Mouse (Mus musculus): ENCODE measurements around the gene Actr2. TPM values are rescaled to one million over a fixed set of nuclear protein-coding genes. Genes with fewer than 3 reads are reported as not detected.

Actr2 gene
- polyA plus RNA-seq, 1 experiment = 59.5 TPM

DNA sequence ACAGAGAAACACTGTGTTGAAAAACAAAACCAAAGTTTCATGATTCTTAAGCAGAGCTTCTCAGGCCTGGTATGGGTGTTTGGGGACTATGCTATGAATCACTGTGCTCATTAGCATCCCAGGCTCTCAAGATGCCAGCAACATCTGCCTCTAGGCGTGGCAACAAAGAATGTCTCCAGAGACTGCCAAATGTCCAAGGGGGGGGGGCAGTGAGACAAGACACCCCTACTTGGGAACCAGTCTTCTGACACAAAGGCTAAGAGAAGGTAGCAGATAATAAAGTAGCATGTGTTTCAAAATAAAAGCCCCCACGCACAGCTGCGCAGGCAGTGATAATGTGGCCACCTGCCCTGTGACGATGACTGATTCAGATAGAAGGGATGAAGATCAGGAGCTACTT lies 69.5 kb downstream of the Actr2 start:
- no peaks in the 10 kb centered on the region for H3K27me3 ChIP-seq (ENCODE audit: control insufficient read depth, insufficient read depth, insufficient read length)
- H3ac ChIP-seq (ENCODE audit: control insufficient read depth, insufficient read length, low read depth) = no peak overlapping the region
- no peaks in the 10 kb centered on the region for H3K36me3 ChIP-seq (ENCODE audit: control insufficient read depth, insufficient read depth)
- no peaks in the 10 kb centered on the region for H3K79me3 ChIP-seq (ENCODE audit: low read depth)
- H3K4me3 ChIP-seq (ENCODE audit: insufficient read depth, poor library complexity, severe bottlenecking) = no peak overlapping the region
- no peaks in the 10 kb centered on the region for H3K79me2 ChIP-seq (ENCODE audit: control insufficient read depth, insufficient read depth)
- TF ChIP-seq CTCF (IDR thresholded peaks at IDR 0.05; ENCODE audit: control insufficient read depth, insufficient read depth, insufficient read length) = no peak
- TF ChIP-seq MYOD1 (IDR thresholded peaks at IDR 0.05; ENCODE audit: control insufficient read depth, insufficient read length, low read depth) = no peak
- TF ChIP-seq MYOG (IDR thresholded peaks at IDR 0.05; ENCODE audit: control insufficient read depth, extremely low read depth, insufficient read length) = no peak
- no peak for TF ChIP-seq CEBPB (IDR thresholded peaks at IDR 0.05; ENCODE audit: low read depth)

DNA sequence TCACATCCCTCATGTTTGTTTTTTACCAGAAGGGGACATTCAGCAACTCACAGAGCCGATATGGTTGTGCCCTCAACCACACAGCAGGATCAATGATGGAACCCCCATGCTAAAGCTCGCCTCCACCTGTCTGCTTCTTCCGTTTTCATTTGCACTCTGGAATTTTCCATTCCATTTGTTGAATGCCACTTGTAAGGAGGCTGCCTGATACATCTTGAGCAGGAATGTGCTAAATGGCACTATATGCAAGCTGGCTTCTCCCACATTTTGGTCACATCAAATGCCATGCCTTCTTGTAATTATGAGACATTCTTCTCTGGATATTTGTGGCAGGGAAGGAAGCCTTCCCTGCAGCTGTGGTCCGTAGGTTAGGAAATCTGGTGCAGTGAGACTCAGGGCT lies 70.6 kb downstream of the Actr2 start:
- H3K79me3 ChIP-seq (ENCODE audit: low read depth) = no peaks in the 10 kb centered on the region
- TF ChIP-seq USF1 (IDR thresholded peaks at IDR 0.05; ENCODE audit: low read depth) (no peak), FOSL1 (IDR thresholded peaks at IDR 0.05; ENCODE audit: insufficient read depth, low read length, poor library complexity, severe bottlenecking) (no peak), CEBPB (IDR thresholded peaks at IDR 0.05; ENCODE audit: low read depth) (no peak), MYOG (IDR thresholded peaks at IDR 0.05; ENCODE audit: control insufficient read depth, extremely low read depth, insufficient read length) (no peak), MYOD1 (IDR thresholded peaks at IDR 0.05; ENCODE audit: control insufficient read depth, insufficient read length, low read depth) (no peak), MAX (IDR thresholded peaks at IDR 0.05) (no peak), CTCF (IDR thresholded peaks at IDR 0.05; ENCODE audit: control insufficient read depth, insufficient read depth, insufficient read length) (no peak)
- no peak overlapping the region for H3K4me3 ChIP-seq (ENCODE audit: insufficient read depth, poor library complexity, severe bottlenecking)
- H3K79me2 ChIP-seq (ENCODE audit: control insufficient read depth, insufficient read depth) = no peaks in the 10 kb centered on the region
- no peaks in the 10 kb centered on the region for H3K36me3 ChIP-seq (ENCODE audit: control insufficient read depth, insufficient read depth)
- no peaks in the 10 kb centered on the region for H3K27me3 ChIP-seq (ENCODE audit: control insufficient read depth, insufficient read depth, insufficient read length)
- H3ac ChIP-seq (ENCODE audit: control insufficient read depth, insufficient read length, low read depth) = no peak overlapping the region

DNA sequence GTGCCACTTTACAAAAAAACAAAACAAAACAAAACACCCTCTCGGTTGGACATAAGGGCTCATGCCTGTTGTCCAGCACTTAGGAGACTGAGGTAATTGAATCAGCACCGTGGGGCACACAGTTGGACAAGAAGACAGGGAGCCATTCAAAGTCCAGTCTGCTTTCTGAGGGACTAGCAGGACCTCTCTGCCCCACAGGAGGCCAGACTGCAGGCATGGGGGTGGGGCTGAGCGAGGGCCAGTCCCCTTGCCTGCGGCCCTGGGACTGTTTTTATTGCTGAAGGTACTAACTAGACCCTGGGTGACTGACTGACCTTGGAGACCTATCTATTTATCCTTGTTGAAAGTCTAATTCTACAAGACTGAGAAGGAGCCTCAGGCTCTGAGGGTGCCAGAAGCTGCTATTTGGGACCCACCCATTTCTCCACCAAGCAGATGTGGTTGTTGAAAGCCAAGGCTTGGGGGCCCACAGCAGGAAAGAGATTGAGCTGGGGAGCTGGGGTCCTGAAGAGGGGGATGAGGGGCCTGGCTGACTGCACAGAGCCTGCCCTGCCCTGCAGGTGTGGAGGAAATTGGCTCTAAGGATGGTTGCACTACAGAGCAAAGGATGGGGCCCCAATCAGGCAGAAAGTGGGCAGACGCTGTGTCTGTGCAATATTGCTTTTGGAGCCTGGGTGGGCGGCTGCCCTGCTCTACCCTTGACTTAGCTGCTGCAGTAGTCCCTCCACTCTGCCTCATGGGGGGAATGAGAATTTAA lies 71.4 kb downstream of the Actr2 start:
- H3K36me3 ChIP-seq (ENCODE audit: control insufficient read depth, insufficient read depth) = no peaks in the 10 kb centered on the region
- H3K79me3 ChIP-seq (ENCODE audit: low read depth) = no peaks in the 10 kb centered on the region
- no peak overlapping the region for H3ac ChIP-seq (ENCODE audit: control insufficient read depth, insufficient read length, low read depth)
- no peaks in the 10 kb centered on the region for H3K79me2 ChIP-seq (ENCODE audit: control insufficient read depth, insufficient read depth)
- TF ChIP-seq MAX (IDR thresholded peaks at IDR 0.05) (no peak), MYOD1 (IDR thresholded peaks at IDR 0.05; ENCODE audit: control insufficient read depth, insufficient read length, low read depth) (no peak), CEBPB (IDR thresholded peaks at IDR 0.05; ENCODE audit: low read depth) (no peak), MYOG (IDR thresholded peaks at IDR 0.05; ENCODE audit: control insufficient read depth, extremely low read depth, insufficient read length) (no peak), FOSL1 (IDR thresholded peaks at IDR 0.05; ENCODE audit: insufficient read depth, low read length, poor library complexity, severe bottlenecking) (no peak), USF1 (IDR thresholded peaks at IDR 0.05; ENCODE audit: low read depth) (no peak), CTCF (IDR thresholded peaks at IDR 0.05; ENCODE audit: control insufficient read depth, insufficient read depth, insufficient read length) (no peak)
- no peak overlapping the region for H3K4me3 ChIP-seq (ENCODE audit: insufficient read depth, poor library complexity, severe bottlenecking)
- H3K27me3 ChIP-seq (ENCODE audit: control insufficient read depth, insufficient read depth, insufficient read length) = no peaks in the 10 kb centered on the region

DNA sequence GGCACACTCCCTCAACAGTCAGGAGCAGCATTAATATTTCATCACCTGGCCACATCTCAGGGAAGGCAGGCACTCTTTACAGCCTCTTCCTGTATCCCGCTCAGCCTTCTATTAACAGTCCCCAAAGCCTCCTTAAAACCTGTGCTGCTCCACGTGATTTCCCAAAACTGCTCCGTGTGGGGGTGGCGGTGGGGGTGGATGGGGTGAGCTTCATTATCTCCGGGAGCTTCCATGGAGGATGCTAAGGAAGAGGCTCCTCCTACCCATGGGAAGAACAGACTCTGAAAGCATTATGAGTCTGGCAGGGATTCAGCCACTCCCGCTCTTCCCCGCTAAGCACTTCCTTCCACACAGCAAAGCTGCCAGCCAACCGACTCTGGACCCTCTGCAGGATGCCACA lies 74.0 kb downstream of the Actr2 start:
- no peak overlapping the region for H3K4me3 ChIP-seq (ENCODE audit: insufficient read depth, poor library complexity, severe bottlenecking)
- no peaks in the 10 kb centered on the region for H3K36me3 ChIP-seq (ENCODE audit: control insufficient read depth, insufficient read depth)
- no peak overlapping the region for H3ac ChIP-seq (ENCODE audit: control insufficient read depth, insufficient read length, low read depth)
- no peak for TF ChIP-seq MYOD1 (IDR thresholded peaks at IDR 0.05; ENCODE audit: control insufficient read depth, insufficient read length, low read depth)
- no peak for TF ChIP-seq MAX (IDR thresholded peaks at IDR 0.05)
- TF ChIP-seq CTCF (IDR thresholded peaks at IDR 0.05; ENCODE audit: control insufficient read depth, insufficient read depth, insufficient read length) = no peak
- no peak for TF ChIP-seq USF1 (IDR thresholded peaks at IDR 0.05; ENCODE audit: low read depth)
- TF ChIP-seq MYOG (IDR thresholded peaks at IDR 0.05; ENCODE audit: control insufficient read depth, extremely low read depth, insufficient read length) = no peak
- H3K79me2 ChIP-seq (ENCODE audit: control insufficient read depth, insufficient read depth) = no peaks in the 10 kb centered on the region
- no peaks in the 10 kb centered on the region for H3K27me3 ChIP-seq (ENCODE audit: control insufficient read depth, insufficient read depth, insufficient read length)
- H3K79me3 ChIP-seq (ENCODE audit: low read depth) = no peaks in the 10 kb centered on the region

DNA sequence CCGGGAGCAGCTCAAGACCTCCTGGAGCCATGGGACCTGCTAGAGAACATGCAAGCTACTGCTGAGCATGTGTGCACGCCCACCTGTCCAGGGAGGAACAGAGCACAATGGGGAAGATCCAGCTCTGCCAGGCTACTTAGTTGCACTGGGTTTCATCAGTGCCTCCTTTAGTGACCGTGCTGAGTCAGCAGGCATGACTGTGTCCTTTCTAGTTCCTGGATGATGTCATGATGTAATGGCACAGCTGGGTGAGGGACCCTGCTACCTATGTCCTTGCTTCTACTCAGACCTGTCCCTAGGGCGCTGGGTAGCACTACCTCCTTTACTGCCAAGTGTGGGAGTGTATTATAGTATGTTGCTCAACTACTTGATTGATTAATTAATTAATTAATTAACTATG lies 75.0 kb downstream of the Actr2 start:
- TF ChIP-seq MYOD1 (IDR thresholded peaks at IDR 0.05; ENCODE audit: control insufficient read depth, insufficient read length, low read depth) (no peak), CTCF (IDR thresholded peaks at IDR 0.05; ENCODE audit: control insufficient read depth, insufficient read depth, insufficient read length) (no peak), FOSL1 (IDR thresholded peaks at IDR 0.05; ENCODE audit: insufficient read depth, low read length, poor library complexity, severe bottlenecking) (no peak), USF1 (IDR thresholded peaks at IDR 0.05; ENCODE audit: low read depth) (no peak), CEBPB (IDR thresholded peaks at IDR 0.05; ENCODE audit: low read depth) (no peak), MYOG (IDR thresholded peaks at IDR 0.05; ENCODE audit: control insufficient read depth, extremely low read depth, insufficient read length) (no peak), MAX (IDR thresholded peaks at IDR 0.05) (no peak)
- Histone ChIP-seq H3K4me3 (ENCODE audit: insufficient read depth, poor library complexity, severe bottlenecking) (no peak overlapping the region), H3K27me3 (ENCODE audit: control insufficient read depth, insufficient read depth, insufficient read length) (no peaks in the 10 kb centered on the region), H3K36me3 (ENCODE audit: control insufficient read depth, insufficient read depth) (no peaks in the 10 kb centered on the region), H3K79me3 (ENCODE audit: low read depth) (no peaks in the 10 kb centered on the region), H3K79me2 (ENCODE audit: control insufficient read depth, insufficient read depth) (no peaks in the 10 kb centered on the region), H3ac (ENCODE audit: control insufficient read depth, insufficient read length, low read depth) (no peak overlapping the region)

DNA sequence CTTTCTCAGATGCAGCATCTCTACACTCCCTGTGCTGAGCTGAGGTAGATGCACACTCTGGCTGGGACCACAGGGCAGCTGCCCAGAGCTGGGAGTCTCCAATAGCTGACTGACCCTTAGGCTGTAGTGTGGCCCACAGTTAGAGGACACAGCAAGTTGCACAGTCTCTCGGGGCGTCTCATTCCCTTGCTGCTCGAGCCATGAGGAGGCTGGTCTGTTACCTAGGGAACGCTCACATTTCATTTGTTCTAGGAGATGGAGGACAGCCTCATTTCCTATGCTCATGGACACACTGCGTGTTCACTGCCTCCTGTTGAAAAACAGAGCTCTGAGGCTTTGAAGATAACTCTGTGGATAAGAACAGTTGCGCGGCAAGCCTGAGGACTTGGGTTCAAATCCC lies 76.7 kb downstream of the Actr2 start:
- H3K79me3 ChIP-seq (ENCODE audit: low read depth) = no peaks in the 10 kb centered on the region
- no peak overlapping the region for H3K4me3 ChIP-seq (ENCODE audit: insufficient read depth, poor library complexity, severe bottlenecking)
- H3ac ChIP-seq (ENCODE audit: control insufficient read depth, insufficient read length, low read depth) = no peak overlapping the region
- no peaks in the 10 kb centered on the region for H3K27me3 ChIP-seq (ENCODE audit: control insufficient read depth, insufficient read depth, insufficient read length)
- H3K79me2 ChIP-seq (ENCODE audit: control insufficient read depth, insufficient read depth) = no peaks in the 10 kb centered on the region
- H3K36me3 ChIP-seq (ENCODE audit: control insufficient read depth, insufficient read depth) = no peaks in the 10 kb centered on the region
- no peak for TF ChIP-seq MYOD1 (IDR thresholded peaks at IDR 0.05; ENCODE audit: control insufficient read depth, insufficient read length, low read depth)
